Mouse (Mus musculus) G1E (cell line): Measurements from ENCODE around the gene Zfp128. TPM values are rescaled to one million over a fixed set of nuclear protein-coding genes. Genes with fewer than 3 reads are reported as not detected.
"Not testable (repeated sequence)": the region's sequence is repeated elsewhere in the genome, so short reads cannot be mapped to it uniquely, and the experiment has no call there.

Experiments
- ATAC-seq: 2 replicates; pipeline ENCODE4 v1.8.0; 2016; ENCODE audit warnings: mild to moderate bottlenecking; ENCODE audit not compliant: insufficient number of reproducible peaks, poor library complexity, low FRiP score, severe bottlenecking; ENCODE audit errors: extremely low read depth
- DNase-seq: peaks from one replicate; pipeline ENCODE4 v3.0.0; 2012; ENCODE audit warnings: low spot score
- H3K27me3 ChIP-seq: 2 replicates; pipeline ENCODE4 v1.6.1; 2012; ENCODE audit warnings: mild to moderate bottlenecking, low read length, inconsistent platforms; ENCODE audit not compliant: insufficient read depth
- H3K36me3 ChIP-seq: replicated peaks from 2 replicates; pipeline ENCODE3; 2012; ENCODE audit warnings: mild to moderate bottlenecking, inconsistent platforms
- H3K4me1 ChIP-seq: 2 replicates; pipeline ENCODE4 v1.6.1; 2012; ENCODE audit warnings: low read depth, low read length, inconsistent platforms, mixed read lengths; ENCODE audit not compliant: insufficient read depth
- H3K4me3 ChIP-seq: 2 replicates; pipeline ENCODE4 v1.5.1; 2012; ENCODE audit warnings: low read depth, mild to moderate bottlenecking, inconsistent platforms, low read length, moderate library complexity, mixed read lengths
- H3K9me3 ChIP-seq: replicated peaks from 2 replicates; pipeline ENCODE4 v1.6.1; 2012; ENCODE audit warnings: inconsistent platforms
- CTCF ChIP-seq: IDR thresholded peaks from 2 replicates; pipeline ENCODE4 v1.5.1; 2012; ENCODE audit warnings: low read depth, low read length, inconsistent platforms, mixed read lengths
- GATA1 ChIP-seq: IDR thresholded peaks from 2 replicates; pipeline ENCODE4 v1.6.1; 2012; ENCODE audit warnings: borderline replicate concordance, low read length, inconsistent platforms, mixed read lengths
- GATA2 ChIP-seq: IDR thresholded peaks from 2 replicates; pipeline ENCODE4 v1.6.1; 2012; ENCODE audit warnings: low read depth, low read length, inconsistent platforms, borderline replicate concordance
- POLR2AphosphoS5 ChIP-seq: IDR thresholded peaks from 2 replicates; pipeline ENCODE4 v1.6.1; 2012; ENCODE audit warnings: low read depth, low read length, inconsistent platforms; ENCODE audit not compliant: insufficient replicate concordance
- TAL1 ChIP-seq: conservative IDR thresholded peaks from 2 replicates; pipeline ENCODE4 v1.6.1; 2012; ENCODE audit warnings: low read depth, low read length, inconsistent platforms, mixed read lengths
- polyA plus RNA-seq: library from polyadenylated mRNA; stranded (reverse); fragments of >175 nt; gene quantifications from 2 replicates; pipeline ENCODE4 v1.2.3, GENCODE M21; 2012
- total RNA-seq, 2 experiments: library from RNA; stranded (forward) in 1 of 2; stranded (reverse) in 1 of 2; fragments of 200-1000 nt in 1 of 2; fragments of >200 nt in 1 of 2; fragmentation: Nextera tagmentation in 1 of 2; gene quantifications; 2 replicates each; pipeline ENCODE4 v1.2.3; 2014 to 2017

The Zfp128 gene
- total and polyA plus RNA-seq, 3 experiments: 0.72 to 9.3 (median 3.8) TPM

DNA sequence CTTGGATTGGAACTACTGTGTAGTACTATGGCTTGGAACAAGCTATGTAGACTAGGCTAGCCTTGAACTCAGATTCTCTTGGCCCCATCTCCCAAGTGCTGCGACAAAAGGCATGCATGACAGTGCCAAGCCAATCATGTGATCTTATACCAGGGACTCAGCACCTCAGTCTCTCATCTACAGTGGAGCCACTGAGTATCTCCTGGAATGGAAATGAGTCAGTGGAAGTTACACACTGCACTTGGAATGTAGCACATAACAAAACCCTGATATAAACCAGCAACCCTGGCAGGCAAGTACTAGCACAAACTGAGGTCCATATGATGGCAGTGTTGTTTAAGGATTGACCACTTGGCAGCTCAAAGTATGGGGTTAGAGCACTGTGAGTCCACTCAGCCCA is 24.2 kb downstream of the Zfp128 start:
- Histone ChIP-seq H3K9me3 (no peaks in the 10 kb centered on the region), H3K27me3 (no peaks in the 10 kb centered on the region), H3K4me1 (peaks cover 5% of the 10 kb centered on the region), H3K36me3 (peaks cover 69% of the 10 kb centered on the region), H3K4me3 (no peak overlapping the region)
- DNase-seq (no peak), ATAC-seq (no peak)
- no peak for TF ChIP-seq CTCF
- no peak for TF ChIP-seq TAL1
- no peak for TF ChIP-seq GATA2
- TF ChIP-seq POLR2AphosphoS5: no peak
- TF ChIP-seq GATA1: no peak

DNA sequence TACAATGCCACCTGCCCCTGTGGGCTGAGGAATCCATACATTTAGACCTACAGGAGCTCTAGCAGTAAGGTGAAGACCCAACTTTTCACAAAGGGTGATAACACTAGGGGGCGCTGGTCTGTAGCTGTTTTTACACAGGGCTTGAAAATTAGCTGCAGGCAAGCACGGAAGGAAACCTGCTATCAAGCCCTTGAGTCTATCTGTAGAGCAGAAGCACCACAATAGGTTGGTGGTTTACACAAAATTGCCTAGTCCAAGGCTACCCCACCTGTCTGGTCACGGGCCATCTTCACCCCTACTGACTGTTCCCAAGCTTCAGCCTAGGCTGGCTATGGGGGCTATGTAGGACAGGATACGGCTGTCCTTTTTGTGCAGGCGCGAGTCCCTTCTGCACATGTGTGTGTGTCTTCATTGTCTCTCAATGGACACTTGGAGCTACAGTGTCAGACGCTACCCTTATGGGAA is 28.6 kb downstream of the Zfp128 start:
- DNase-seq (no peak), ATAC-seq (no peak)
- H3K27me3 ChIP-seq: no peaks in the 10 kb centered on the region
- no peak for TF ChIP-seq CTCF
- TF ChIP-seq GATA1: no peak
- no peak for TF ChIP-seq POLR2AphosphoS5
- no peak for TF ChIP-seq GATA2
- no peak for TF ChIP-seq TAL1
- H3K4me1 ChIP-seq: no peaks in the 10 kb centered on the region
- no peak overlapping the region for H3K4me3 ChIP-seq
- no peaks in the 10 kb centered on the region for H3K9me3 ChIP-seq
- peaks cover 47% of the 10 kb centered on the region for H3K36me3 ChIP-seq

DNA sequence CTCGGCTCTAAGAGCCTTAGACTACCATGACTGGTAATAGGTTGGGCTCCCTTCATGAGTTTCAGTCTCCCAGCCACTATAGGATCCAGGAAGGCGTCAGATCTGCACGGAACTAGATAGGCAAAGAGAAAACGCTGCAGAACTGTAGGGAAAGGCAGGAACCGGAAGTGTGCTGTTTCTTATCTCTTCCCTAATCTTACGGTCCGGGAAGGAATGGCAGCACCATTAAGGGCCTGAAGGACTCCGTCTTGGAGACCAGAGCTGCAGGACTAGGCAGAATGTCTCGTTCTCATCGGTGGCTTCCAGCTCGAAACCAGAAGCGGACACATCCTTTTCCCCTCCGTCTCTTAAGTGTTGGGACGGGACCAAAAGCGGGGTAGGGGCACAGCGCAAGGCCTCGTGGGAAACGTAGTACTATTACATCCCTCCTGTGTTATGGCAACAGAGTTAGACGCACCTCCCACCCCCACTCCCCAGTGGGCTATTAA is 29.2 kb downstream of the Zfp128 start:
- TF ChIP-seq CTCF (no peak), GATA1 (no peak), TAL1 (no peak), GATA2 (no peak), POLR2AphosphoS5 (no peak)
- H3K27me3 ChIP-seq: no peaks in the 10 kb centered on the region
- H3K36me3 ChIP-seq: peaks cover 40% of the 10 kb centered on the region
- DNase-seq (no peak), ATAC-seq (no peak)
- no peaks in the 10 kb centered on the region for H3K4me1 ChIP-seq
- H3K4me3 ChIP-seq: no peak overlapping the region
- H3K9me3 ChIP-seq: no peaks in the 10 kb centered on the region

DNA sequence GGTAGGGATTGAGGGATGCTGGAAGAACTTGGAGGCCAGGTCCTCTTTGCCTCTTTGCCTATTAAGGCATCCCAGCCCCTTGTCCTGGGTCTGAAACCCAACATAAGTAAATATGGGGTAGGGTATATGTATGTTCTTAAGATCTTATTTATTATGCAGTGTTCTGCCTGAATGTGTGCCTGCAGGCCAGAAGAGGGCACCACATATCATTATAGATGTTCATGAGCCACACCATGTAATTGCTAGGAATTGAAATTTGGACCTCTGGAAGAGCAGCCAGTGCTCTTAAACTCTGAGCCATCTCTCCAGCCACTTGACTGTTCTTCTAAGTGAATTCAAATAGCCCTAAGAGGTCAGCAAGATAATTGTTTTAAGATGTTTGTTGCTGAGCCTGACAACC is 32.6 kb downstream of the Zfp128 start:
- no peak for TF ChIP-seq GATA1
- TF ChIP-seq GATA2: no peak
- no peak for TF ChIP-seq POLR2AphosphoS5
- TF ChIP-seq CTCF: no peak
- peaks cover 8% of the 10 kb centered on the region for H3K36me3 ChIP-seq
- DNase-seq (no peak), ATAC-seq (peak; percentile 48; the same call in 1 of the 2 replicates)
- no peaks in the 10 kb centered on the region for H3K4me1 ChIP-seq
- no peaks in the 10 kb centered on the region for H3K27me3 ChIP-seq
- H3K9me3 ChIP-seq: no peaks in the 10 kb centered on the region
- no peak overlapping the region for H3K4me3 ChIP-seq

DNA sequence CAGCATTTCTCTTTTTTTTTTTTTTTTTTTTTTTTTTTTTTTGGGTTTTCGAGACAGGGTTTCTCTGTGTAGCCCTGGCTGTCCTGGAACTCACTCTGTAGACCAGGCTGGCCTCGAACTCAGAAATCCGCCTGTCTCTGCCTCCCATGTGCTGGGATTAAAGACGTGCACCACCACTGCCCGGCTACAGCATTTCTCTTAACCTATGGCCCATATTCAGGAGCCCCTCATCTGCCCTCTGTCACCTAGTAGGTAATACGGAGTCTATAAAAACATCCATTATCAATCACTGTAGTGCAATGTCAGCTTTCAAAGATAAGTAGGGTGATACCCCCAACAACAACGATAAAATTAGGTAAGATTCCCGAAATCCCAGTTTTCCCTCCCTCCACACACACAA is 39.5 kb downstream of the Zfp128 start:
- H3K4me1 ChIP-seq: peaks cover 26% of the 10 kb centered on the region
- H3K9me3 ChIP-seq, H3K27me3 ChIP-seq, ATAC-seq, DNase-seq: not testable (repeated sequence)
- peak overlapping the region; percentile 64; the same call in 1 of the 2 replicates for H3K4me3 ChIP-seq
- peaks cover 29% of the 10 kb centered on the region for H3K36me3 ChIP-seq

DNA sequence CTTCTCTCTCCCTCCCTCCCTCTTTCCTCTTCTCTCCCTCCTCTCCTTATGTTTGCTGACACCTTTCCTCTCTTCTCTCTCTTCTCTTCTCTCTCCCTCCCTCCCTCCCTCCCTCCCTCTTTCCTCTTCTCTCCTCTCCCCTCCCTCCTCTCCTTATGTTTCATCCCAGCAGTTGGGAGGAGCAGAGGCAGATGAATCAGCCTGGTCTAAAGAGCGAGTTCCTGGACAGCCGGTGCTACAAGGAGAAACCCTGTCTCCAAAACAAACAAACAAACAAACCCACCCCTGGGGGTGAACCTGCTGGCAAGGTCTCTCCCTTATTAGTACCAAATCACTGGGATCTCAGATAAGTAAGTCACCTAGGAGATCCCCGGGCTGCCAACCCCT is 40.3 kb downstream of the Zfp128 start:
- Histone ChIP-seq H3K36me3 (peaks cover 37% of the 10 kb centered on the region), H3K4me3 (peak overlapping the region; percentile 83), H3K4me1 (peaks cover 32% of the 10 kb centered on the region), H3K27me3 (no peaks in the 10 kb centered on the region), H3K9me3 (no peaks in the 10 kb centered on the region)
- TF ChIP-seq GATA2 (no peak), TAL1 (no peak), POLR2AphosphoS5 (no peak), GATA1 (no peak), CTCF (no peak)
- DNase-seq (no peak), ATAC-seq (no peak)
